Mouse (Mus musculus) midbrain, embryonic 10.5 days (tissue): ENCODE data around the gene Cdh13. TPM values are rescaled to one million over a fixed set of nuclear protein-coding genes. Genes with fewer than 3 reads are reported as not detected.

ENCODE experiments used
- DNase-seq: peaks from one replicate; pipeline ENCODE4 v3.0.0-alpha.2; 2017; ENCODE audit warnings: low spot score
- H3K27ac ChIP-seq: fragments of 300-500 bp; sonication (generic); replicated peaks from 2 replicates; pipeline ENCODE4 v1.5.1; 2016; ENCODE audit warnings: mild to moderate bottlenecking
- H3K27me3 ChIP-seq: fragments of 300-500 bp; sonication (generic); 2 replicates; pipeline ENCODE4 v1.6.1; 2016; ENCODE audit warnings: low read depth, mild to moderate bottlenecking; ENCODE audit not compliant: poor library complexity, severe bottlenecking
- H3K36me3 ChIP-seq: fragments of 300-500 bp; sonication (generic); 2 replicates; pipeline ENCODE4 v1.6.1; 2016; ENCODE audit warnings: mild to moderate bottlenecking, moderate library complexity
- H3K4me1 ChIP-seq: fragments of 300-500 bp; sonication (generic); 2 replicates; pipeline ENCODE4 v1.6.1; 2016
- H3K4me3 ChIP-seq: fragments of 300-500 bp; sonication (generic); 2 replicates; pipeline ENCODE4 v1.5.1; 2016; ENCODE audit warnings: mild to moderate bottlenecking, moderate library complexity
- H3K9me3 ChIP-seq: fragments of 300-500 bp; sonication (generic); replicated peaks from 2 replicates; pipeline ENCODE4 v1.6.1; 2016; ENCODE audit warnings: mild to moderate bottlenecking
- WGBS: fragments of 180-500 bp; shearing (Covaris S2); methylation state at CpG from one replicate; pipeline ENCODE4 v1.1.7; 2016; 5-methylcytosine and 5-hydroxymethylcytosine counted together
- polyA plus RNA-seq: library from polyadenylated mRNA; unstranded; fragments of >200 nt; fragmentation: Nextera tagmentation; extraction: Ambion mirVana; gene quantifications from 2 replicates; pipeline ENCODE4 v1.2.1, GENCODE M21; 2016

Cdh13 gene
- polyA plus RNA-seq, 1 experiment from 2014 or later = 2.5 TPM

- Histone ChIP-seq H3K4me1 (peaks cover 8% of the 10 kb centered on the region; the same call in 1 of the 2 replicates), H3K27ac (no peak overlapping the region), H3K27me3 (no peaks in the 10 kb centered on the region), H3K36me3 (no peaks in the 10 kb centered on the region), H3K9me3 (no peaks in the 10 kb centered on the region), H3K4me3 (no peak overlapping the region)
- DNase-seq = no peak
- 96% methylated on average over 5 of the region's 6 CpGs for WGBS
Measured at GRCm38 (mm10) chr8:118515616-118516015, 232.1 kb downstream of the Cdh13 start.

DNA sequence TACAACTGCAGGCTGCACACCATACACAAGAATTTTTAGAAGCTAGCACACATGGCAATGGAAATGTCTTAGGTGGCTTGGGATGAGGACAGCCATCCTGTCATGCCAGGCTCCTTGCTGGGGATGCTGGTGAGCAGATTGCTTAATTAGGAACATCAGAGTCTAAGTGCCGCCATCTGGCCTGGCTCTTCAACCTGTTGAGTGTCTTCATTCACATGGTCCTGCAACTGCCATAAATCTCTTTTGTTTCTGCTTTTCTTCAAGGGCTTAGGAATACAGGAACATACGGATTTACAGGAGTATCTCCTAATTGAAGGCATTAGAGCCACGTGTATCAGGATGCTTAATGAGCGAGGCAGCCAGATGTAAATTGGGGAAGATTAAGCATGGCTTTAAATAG, 233.5 kb downstream of the Cdh13 start:
- H3K27me3 ChIP-seq = no peaks in the 10 kb centered on the region
- no peak overlapping the region for H3K27ac ChIP-seq
- no peak overlapping the region for H3K4me3 ChIP-seq
- H3K9me3 ChIP-seq = no peaks in the 10 kb centered on the region
- WGBS = 59% methylated on average over 4 of the region's 4 CpGs
- DNase-seq = no peak
- peaks cover 8% of the 10 kb centered on the region; the same call in 1 of the 2 replicates for H3K4me1 ChIP-seq
- H3K36me3 ChIP-seq = no peaks in the 10 kb centered on the region

GRCm38 (mm10) chr8:118518030-118518741, 234.7 kb downstream of the Cdh13 start:
- H3K9me3 ChIP-seq = no peaks in the 10 kb centered on the region
- H3K27ac ChIP-seq = no peak overlapping the region
- H3K36me3 ChIP-seq = no peaks in the 10 kb centered on the region
- 81% methylated on average over 13 of the region's 13 CpGs for WGBS
- DNase-seq = no peak
- H3K4me3 ChIP-seq = no peak overlapping the region
- no peaks in the 10 kb centered on the region for H3K27me3 ChIP-seq
- H3K4me1 ChIP-seq = peaks cover 8% of the 10 kb centered on the region; the same call in 1 of the 2 replicates

DNA sequence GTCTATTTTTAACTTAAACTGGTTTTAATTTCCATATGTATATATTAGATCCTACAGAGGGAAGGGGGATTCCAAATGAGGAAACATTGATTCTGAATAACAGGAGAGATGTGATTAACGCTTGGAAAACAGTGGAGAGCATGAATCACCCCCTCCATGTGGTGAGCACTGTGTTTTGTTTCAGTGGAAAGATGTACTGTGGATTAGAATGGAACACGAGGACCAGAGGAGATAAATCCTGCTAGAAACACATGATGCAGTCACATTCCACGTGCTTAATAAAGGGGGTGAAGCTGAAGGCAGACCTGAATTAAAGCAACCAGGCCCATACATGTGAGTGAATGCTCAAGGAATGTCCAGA, 235.2 kb downstream of the Cdh13 start:
- no peak overlapping the region for H3K4me3 ChIP-seq
- WGBS = 54% methylated on average over 3 of the region's 3 CpGs
- DNase-seq = no peak

GRCm38 (mm10) chr8:118523922-118524321, 240.4 kb downstream of the Cdh13 start:
- no peaks in the 10 kb centered on the region for H3K27me3 ChIP-seq
- no peak overlapping the region for H3K4me3 ChIP-seq
- H3K4me1 ChIP-seq = no peaks in the 10 kb centered on the region
- no peak for DNase-seq
- H3K9me3 ChIP-seq = no peaks in the 10 kb centered on the region
- H3K36me3 ChIP-seq = no peaks in the 10 kb centered on the region
- H3K27ac ChIP-seq = no peak overlapping the region
- 89% methylated on average over 1 of the region's 1 CpGs for WGBS

More for the DNA sequence above, 235.2 kb downstream of the Cdh13 start:
- Histone ChIP-seq H3K36me3 (no peaks in the 10 kb centered on the region), H3K9me3 (no peaks in the 10 kb centered on the region), H3K27ac (no peak overlapping the region), H3K27me3 (no peaks in the 10 kb centered on the region), H3K4me1 (peaks cover 8% of the 10 kb centered on the region; the same call in 1 of the 2 replicates)

DNA sequence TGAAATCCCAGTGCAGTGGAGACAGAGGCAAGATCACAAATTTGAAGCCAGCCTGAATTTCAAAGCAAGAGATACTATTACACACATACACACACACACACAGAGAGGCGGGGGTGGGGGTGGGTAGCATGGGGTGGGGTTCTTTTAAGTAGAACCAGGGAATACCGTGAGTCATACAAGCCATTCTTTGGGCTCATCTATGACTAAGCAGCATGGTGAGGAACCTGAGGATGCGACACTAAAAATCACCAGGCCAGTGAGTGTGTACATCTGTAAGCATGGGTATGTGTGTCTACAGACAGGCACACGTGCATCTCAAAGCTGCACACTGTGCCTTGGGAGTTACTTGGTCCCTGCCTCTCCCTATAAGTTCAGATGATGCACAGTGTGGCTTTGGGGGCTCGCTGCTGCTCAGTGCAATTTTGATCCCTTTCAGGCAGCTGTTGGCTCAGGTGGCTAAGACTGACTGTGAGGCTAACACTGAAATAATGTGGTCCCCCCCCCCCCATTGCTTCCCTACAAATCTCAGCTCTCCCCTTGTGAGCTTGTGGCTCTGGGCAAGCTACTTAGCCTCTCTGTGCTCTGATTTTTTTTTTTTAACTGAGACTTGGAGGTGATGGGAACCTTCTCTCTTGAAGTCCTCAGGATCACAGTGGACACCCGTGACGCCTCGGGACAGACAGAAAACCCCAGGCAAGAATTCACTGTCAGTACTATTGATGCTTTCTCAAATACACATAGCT, 255.5 kb downstream of the Cdh13 start:
- Histone ChIP-seq H3K4me1 (peaks cover 15% of the 10 kb centered on the region), H3K36me3 (no peaks in the 10 kb centered on the region), H3K4me3 (no peak overlapping the region), H3K27me3 (peaks cover 81% of the 10 kb centered on the region), H3K9me3 (no peaks in the 10 kb centered on the region), H3K27ac (no peak overlapping the region)
- 66% methylated on average over 8 of the region's 8 CpGs for WGBS
- peak; percentile 43 for DNase-seq

DNA sequence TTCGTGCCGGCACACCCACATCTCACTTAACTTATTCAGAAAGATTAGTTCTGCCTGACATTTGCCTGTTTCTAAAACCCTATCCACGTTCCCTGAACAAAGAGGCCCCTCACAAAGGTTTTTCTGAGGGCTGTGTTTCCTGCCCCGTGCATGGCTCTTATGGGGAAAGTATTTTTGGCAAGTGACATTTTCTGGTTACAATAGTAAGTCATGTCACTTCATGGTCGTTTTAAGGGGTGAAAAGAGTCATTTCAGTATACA, 256.0 kb downstream of the Cdh13 start:
- H3K27me3 ChIP-seq = peaks cover 82% of the 10 kb centered on the region
- 29% methylated on average over 5 of the region's 5 CpGs for WGBS
- no peaks in the 10 kb centered on the region for H3K36me3 ChIP-seq
- no peak overlapping the region for H3K27ac ChIP-seq
- no peaks in the 10 kb centered on the region for H3K9me3 ChIP-seq
- DNase-seq = no peak
- H3K4me1 ChIP-seq = peaks cover 15% of the 10 kb centered on the region
- H3K4me3 ChIP-seq = no peak overlapping the region

GRCm38 (mm10) chr8:118539941-118540340, 256.4 kb downstream of the Cdh13 start:
- H3K36me3 ChIP-seq = no peaks in the 10 kb centered on the region
- WGBS = 82% methylated on average over 4 of the region's 4 CpGs
- H3K27ac ChIP-seq = no peak overlapping the region
- peaks cover 82% of the 10 kb centered on the region for H3K27me3 ChIP-seq
- no peak for DNase-seq
- peaks cover 15% of the 10 kb centered on the region for H3K4me1 ChIP-seq
- no peaks in the 10 kb centered on the region for H3K9me3 ChIP-seq
- no peak overlapping the region for H3K4me3 ChIP-seq

DNA sequence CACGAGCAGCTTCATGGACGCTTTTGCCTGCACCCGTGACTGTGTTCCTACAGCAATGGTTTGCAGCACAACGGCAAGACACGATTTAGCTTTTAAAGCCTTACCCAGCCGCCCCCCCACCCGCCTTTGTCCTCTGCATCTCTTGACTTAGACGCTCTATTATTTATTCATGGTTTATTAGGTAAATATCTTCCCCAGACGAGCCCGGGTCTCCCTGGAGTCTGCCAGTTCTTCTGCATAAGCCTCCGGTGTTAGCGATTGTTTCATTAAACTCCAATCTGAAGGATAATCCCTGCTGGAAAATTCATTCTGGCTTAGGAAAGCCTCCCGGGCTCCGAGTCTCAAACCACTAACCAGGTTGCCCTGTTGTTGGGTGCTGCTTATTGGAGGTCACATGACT, 268.9 kb downstream of the Cdh13 start:
- whole genome bisulfite sequencing = 81% methylated on average over 14 of the region's 14 CpGs
- peaks cover 11% of the 10 kb centered on the region; the same call in 1 of the 2 replicates for H3K4me1 ChIP-seq
- no peaks in the 10 kb centered on the region for H3K36me3 ChIP-seq
- DNase-seq = no peak
- H3K27ac ChIP-seq = peak overlapping the region; percentile 33; the same call in 1 of the 2 replicates
- no peak overlapping the region for H3K4me3 ChIP-seq
- H3K9me3 ChIP-seq = no peaks in the 10 kb centered on the region
- H3K27me3 ChIP-seq = no peaks in the 10 kb centered on the region

- Histone ChIP-seq H3K36me3 (no peaks in the 10 kb centered on the region), H3K27me3 (no peaks in the 10 kb centered on the region), H3K9me3 (no peaks in the 10 kb centered on the region), H3K4me3 (no peak overlapping the region), H3K27ac (peak overlapping the region; percentile 33; the same call in 1 of the 2 replicates), H3K4me1 (peaks cover 11% of the 10 kb centered on the region; the same call in 1 of the 2 replicates)
- DNase-seq = no peak
- WGBS = 66% methylated on average over 4 of the region's 4 CpGs
Measured at GRCm38 (mm10) chr8:118552842-118553241, 269.3 kb downstream of the Cdh13 start.

DNA sequence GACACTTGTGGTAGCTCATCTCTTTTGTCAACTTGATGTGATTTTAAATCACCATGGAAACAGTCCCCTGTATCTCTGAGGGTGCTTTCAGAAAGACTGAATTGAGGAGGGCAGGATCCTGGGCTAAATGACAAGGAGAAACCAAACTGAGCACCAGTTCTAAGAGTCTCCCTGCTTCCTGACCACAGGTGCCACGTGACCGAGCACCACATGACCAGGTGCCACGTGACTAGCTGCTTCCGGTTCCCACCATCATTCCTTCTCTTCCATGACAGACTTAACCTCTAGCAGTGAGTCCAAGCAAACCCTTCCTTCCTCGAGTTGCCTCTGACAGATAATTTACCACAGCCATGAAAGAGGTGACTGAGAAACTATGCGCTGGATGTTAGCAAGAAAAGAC, 280.5 kb downstream of the Cdh13 start:
- Histone ChIP-seq H3K27ac (no peak overlapping the region), H3K36me3 (no peaks in the 10 kb centered on the region), H3K27me3 (no peaks in the 10 kb centered on the region), H3K4me1 (peaks cover 4% of the 10 kb centered on the region; the same call in 1 of the 2 replicates), H3K4me3 (no peak overlapping the region), H3K9me3 (no peaks in the 10 kb centered on the region)
- WGBS = 88% methylated on average over 6 of the region's 6 CpGs
- DNase-seq = no peak

- no peak overlapping the region for H3K4me3 ChIP-seq
Measured at GRCm38 (mm10) chr8:118565186-118565585, 281.7 kb downstream of the Cdh13 start.

More at GRCm38 (mm10) chr8:118565186-118565585, 281.7 kb downstream of the Cdh13 start:
- H3K36me3 ChIP-seq = no peaks in the 10 kb centered on the region
- peaks cover 4% of the 10 kb centered on the region; the same call in 1 of the 2 replicates for H3K4me1 ChIP-seq
- no peak for DNase-seq
- H3K27ac ChIP-seq = no peak overlapping the region
- 88% methylated on average over 5 of the region's 5 CpGs for WGBS
- no peaks in the 10 kb centered on the region for H3K27me3 ChIP-seq
- H3K9me3 ChIP-seq = no peaks in the 10 kb centered on the region
